Mouse (Mus musculus) liver, adult 2 months (tissue): ENCODE results near the gene Smoc1. TPM values are rescaled to one million over a fixed set of nuclear protein-coding genes. Genes with fewer than 3 reads are reported as not detected.

Source experiments
- DNase-seq: peaks from one replicate; pipeline ENCODE4 v3.0.0-alpha.2; 2011; ENCODE audit warnings: low read depth, low spot score; ENCODE audit errors: extremely low read depth
- H3K27ac ChIP-seq: fragments of 200-500 bp; replicated peaks from 2 replicates; pipeline ENCODE4 v1.5.1; 2012; ENCODE audit warnings: low read depth, mild to moderate bottlenecking, control low read depth, inconsistent platforms, low read length; ENCODE audit not compliant: insufficient read depth
- H3K27me3 ChIP-seq: fragments of 200-500 bp; 2 replicates; pipeline ENCODE4 v1.6.1; 2012; ENCODE audit warnings: mild to moderate bottlenecking, moderate library complexity, low read length, inconsistent platforms; ENCODE audit not compliant: control insufficient read depth, insufficient read depth
- H3K36me3 ChIP-seq: fragments of 200-500 bp; 2 replicates; pipeline ENCODE4 v1.6.1; 2012; ENCODE audit warnings: low read length, inconsistent platforms; ENCODE audit not compliant: control insufficient read depth, insufficient read depth
- H3K4me1 ChIP-seq: fragments of 200-500 bp; 2 replicates; pipeline ENCODE4 v1.6.1; 2011; ENCODE audit warnings: low read length; ENCODE audit not compliant: control insufficient read depth, insufficient read depth
- H3K4me3 ChIP-seq: fragments of 200-500 bp; 2 replicates; pipeline ENCODE4 v1.5.1; 2011; ENCODE audit warnings: low read depth, mild to moderate bottlenecking, control low read depth, low read length, moderate library complexity; ENCODE audit not compliant: insufficient read depth
- H3K79me2 ChIP-seq: fragments of 200-500 bp; 2 replicates; pipeline ENCODE4 v1.6.1; 2012; ENCODE audit warnings: inconsistent platforms, mild to moderate bottlenecking, low read length, moderate library complexity; ENCODE audit not compliant: control insufficient read depth, insufficient read depth
- H3K9ac ChIP-seq: fragments of 200-500 bp; 2 replicates; pipeline ENCODE4 v1.6.1; 2012; ENCODE audit warnings: low read depth, mild to moderate bottlenecking, control low read depth, inconsistent platforms, low read length
- CTCF ChIP-seq: fragments of 200-500 bp; IDR thresholded peaks from 2 replicates; pipeline ENCODE4 v1.5.1; 2011; ENCODE audit warnings: low read depth, low read length, control low read depth
- POLR2A ChIP-seq: fragments of 200-500 bp; IDR thresholded peaks from 2 replicates; pipeline ENCODE4 v1.6.1; 2011; ENCODE audit warnings: low read length, control low read depth; ENCODE audit not compliant: insufficient read depth; ENCODE audit errors: extremely low read depth
- WGBS: fragments of 180-500 bp; shearing (Covaris S2); methylation state at CpG from one replicate; pipeline ENCODE4 v1.1.7; 2018; 5-methylcytosine and 5-hydroxymethylcytosine counted together
- polyA plus RNA-seq: library from polyadenylated mRNA; depleted of rRNA; stranded (reverse); fragments of >200 nt; gene quantifications from 2 replicates; pipeline ENCODE4 v1.2.3, GENCODE M21; 2012
- total RNA-seq: library from RNA; depleted of rRNA; stranded (reverse); fragments of >200 nt; gene quantifications from 2 replicates; pipeline ENCODE4 v1.2.3, GENCODE M21; 2014

The Smoc1 gene
- total and polyA plus RNA-seq, 2 experiments = 28.3 to 50.7 TPM

DNA sequence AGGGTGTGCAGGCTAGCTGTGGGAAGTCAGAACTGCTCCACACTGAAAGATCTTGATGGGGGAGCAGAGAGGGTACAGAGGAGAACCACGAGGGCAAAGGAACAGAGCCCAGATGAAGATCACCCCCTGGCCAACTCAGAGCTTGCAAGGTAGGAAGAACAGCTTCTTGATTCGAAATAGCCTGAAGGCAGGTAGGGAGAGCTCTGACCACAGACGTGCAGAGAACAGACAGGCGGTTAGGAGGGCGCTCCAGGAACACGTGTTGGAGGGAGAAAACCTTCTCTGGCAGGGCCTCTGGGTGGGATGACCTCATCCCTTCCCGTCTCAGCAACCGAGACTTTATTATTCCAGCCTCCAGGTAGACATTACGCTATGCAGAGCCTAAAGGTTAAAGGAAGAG, 148.6 kb downstream of the Smoc1 start:
- H3K36me3 ChIP-seq = peaks cover 21% of the 10 kb centered on the region
- H3K4me3 ChIP-seq = no peak overlapping the region
- no peak for DNase-seq
- no peaks in the 10 kb centered on the region for H3K27me3 ChIP-seq
- peaks cover 12% of the 10 kb centered on the region for H3K4me1 ChIP-seq
- 75% methylated on average over 9 of the region's 9 CpGs for WGBS
- no peak overlapping the region for H3K9ac ChIP-seq
- no peak overlapping the region for H3K27ac ChIP-seq
- H3K79me2 ChIP-seq = no peaks in the 10 kb centered on the region
- TF ChIP-seq POLR2A (no peak), CTCF (no peak)

DNA sequence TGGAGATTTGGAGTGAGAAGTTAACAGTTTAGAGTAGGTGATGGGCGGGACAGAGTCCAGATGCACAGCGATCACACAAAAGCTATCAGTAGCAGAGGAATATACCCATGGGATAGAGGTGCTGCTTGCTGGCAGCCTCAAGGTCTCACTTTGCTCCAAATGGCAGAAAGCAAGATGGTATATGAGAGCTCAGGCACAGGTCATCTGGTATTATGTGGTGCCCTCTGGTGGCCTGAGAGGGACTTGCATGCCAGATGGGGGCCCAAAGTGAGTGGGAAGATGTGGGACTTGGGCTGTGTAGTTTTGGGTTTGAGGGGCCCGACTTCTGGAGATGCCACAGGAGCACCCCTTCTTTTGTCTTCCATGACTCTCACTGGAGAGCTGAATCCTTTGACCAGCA, 155.5 kb downstream of the Smoc1 start:
- Histone ChIP-seq H3K27ac (no peak overlapping the region), H3K4me1 (peaks cover 19% of the 10 kb centered on the region), H3K4me3 (no peak overlapping the region), H3K36me3 (peaks cover 10% of the 10 kb centered on the region), H3K9ac (no peak overlapping the region), H3K79me2 (no peaks in the 10 kb centered on the region), H3K27me3 (no peaks in the 10 kb centered on the region)
- TF ChIP-seq CTCF (peak; percentile 86), POLR2A (no peak)
- WGBS = 71% methylated on average over 3 of the region's 3 CpGs
- no peak for DNase-seq

DNA sequence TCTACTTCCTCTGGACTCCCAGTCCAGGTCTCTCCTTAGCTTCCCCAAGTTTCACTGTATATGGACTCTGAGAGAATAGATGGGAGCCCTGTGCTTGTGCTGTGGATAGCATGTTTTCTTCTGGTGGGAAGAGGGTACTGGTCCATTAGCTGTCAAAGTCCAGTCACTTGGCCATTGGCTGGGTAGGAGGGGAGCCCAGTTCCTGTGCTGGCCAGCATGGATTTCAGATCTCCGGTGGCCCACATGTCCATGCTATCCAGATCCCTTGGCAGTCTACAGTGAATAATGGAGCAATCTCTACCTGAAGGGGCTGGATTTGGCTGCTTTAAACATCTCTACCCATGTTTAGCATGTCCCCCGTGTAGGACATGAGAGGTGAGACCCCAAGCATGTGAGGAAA, 158.4 kb downstream of the Smoc1 start:
- Histone ChIP-seq H3K36me3 (no peaks in the 10 kb centered on the region; the same call in 1 of the 2 replicates), H3K9ac (no peak overlapping the region), H3K4me3 (no peak overlapping the region), H3K27ac (0 out of 2 replicates have a peak overlapping the region, but pooled peaks have one; percentile 8), H3K79me2 (no peaks in the 10 kb centered on the region), H3K27me3 (no peaks in the 10 kb centered on the region), H3K4me1 (peaks cover 36% of the 10 kb centered on the region)
- no peak for DNase-seq
- 49% methylated on average over 2 of the region's 2 CpGs for WGBS
- TF ChIP-seq CTCF (no peak), POLR2A (no peak)

DNA sequence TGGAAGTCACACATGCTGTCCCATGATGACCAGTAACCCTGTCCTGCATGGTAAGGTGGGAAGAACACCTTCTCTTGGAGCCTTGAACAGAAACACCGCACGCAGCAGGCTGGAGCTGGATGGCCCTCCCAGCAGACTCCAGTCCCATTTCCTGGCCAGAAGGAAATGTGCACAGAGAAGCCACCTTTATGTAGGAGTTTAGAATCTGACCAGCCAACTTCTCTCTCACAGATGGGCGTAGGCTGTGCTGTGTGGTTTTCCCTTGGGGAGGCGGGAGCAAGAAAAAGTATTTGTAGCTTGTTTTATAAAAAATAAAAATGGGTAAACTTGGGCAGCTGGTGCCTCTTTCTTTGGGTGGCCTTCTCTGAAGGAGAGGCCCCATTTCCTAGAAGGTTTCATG, 159.5 kb downstream of the Smoc1 start:
- TF ChIP-seq CTCF = no peak
- no peak for TF ChIP-seq POLR2A
- 90% methylated on average over 4 of the region's 4 CpGs for WGBS
- no peaks in the 10 kb centered on the region for H3K79me2 ChIP-seq
- H3K9ac ChIP-seq = peak overlapping the region; percentile 61; the same call in 1 of the 2 replicates
- peak overlapping the region; percentile 99 for H3K27ac ChIP-seq
- no peaks in the 10 kb centered on the region; the same call in 1 of the 2 replicates for H3K36me3 ChIP-seq
- DNase-seq = no peak
- no peaks in the 10 kb centered on the region for H3K27me3 ChIP-seq
- H3K4me3 ChIP-seq = no peak overlapping the region
- H3K4me1 ChIP-seq = peaks cover 44% of the 10 kb centered on the region

DNA sequence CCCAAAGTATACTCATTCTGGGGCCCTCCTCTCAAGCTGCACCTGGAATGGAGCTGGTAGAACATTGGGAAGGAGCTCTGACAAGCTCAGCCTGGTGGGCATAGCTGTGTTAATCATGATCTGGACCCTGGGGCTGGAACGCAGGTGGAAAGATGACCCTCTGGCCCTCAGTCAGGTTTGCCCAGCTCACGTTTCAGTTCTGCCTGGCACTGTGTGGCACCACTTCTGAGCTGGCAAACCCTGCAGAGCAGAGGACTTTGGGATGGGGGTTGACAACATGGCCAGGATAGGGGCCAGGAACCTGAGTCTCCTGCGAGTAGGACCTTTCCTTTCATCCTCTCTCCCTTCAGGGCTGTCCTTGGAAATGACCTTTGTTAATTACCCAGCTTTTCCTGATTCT, 160.1 kb downstream of the Smoc1 start:
- TF ChIP-seq CTCF (no peak), POLR2A (no peak)
- Histone ChIP-seq H3K36me3 (no peaks in the 10 kb centered on the region; the same call in 1 of the 2 replicates), H3K4me3 (no peak overlapping the region), H3K27ac (peak overlapping the region; percentile 99), H3K4me1 (peaks cover 45% of the 10 kb centered on the region), H3K27me3 (no peaks in the 10 kb centered on the region), H3K79me2 (no peaks in the 10 kb centered on the region), H3K9ac (peak overlapping the region; percentile 61)
- peak; percentile 93 for DNase-seq
- 17% methylated on average over 3 of the region's 3 CpGs for WGBS

DNA sequence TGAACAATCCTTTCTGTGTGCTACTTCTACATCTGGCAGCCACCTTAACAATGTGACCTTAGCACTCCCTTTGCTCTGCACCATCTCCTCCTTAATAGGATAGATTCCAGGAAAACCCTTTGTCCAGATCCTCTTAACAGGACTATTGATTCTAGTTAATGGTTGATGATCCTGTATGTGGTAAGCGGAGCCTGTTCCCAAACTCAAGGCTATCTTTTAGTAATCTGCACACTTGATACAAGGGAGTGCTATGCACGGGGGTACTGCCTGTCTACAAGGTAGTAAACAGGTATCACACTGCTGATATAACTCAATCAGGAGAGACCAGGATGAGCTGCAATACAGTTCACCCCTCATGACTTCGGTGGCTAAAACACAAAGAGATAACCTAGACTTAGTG, 161.8 kb downstream of the Smoc1 start:
- Histone ChIP-seq H3K36me3 (no peaks in the 10 kb centered on the region; the same call in 1 of the 2 replicates), H3K4me1 (peaks cover 42% of the 10 kb centered on the region), H3K9ac (peak overlapping the region; percentile 59), H3K79me2 (no peaks in the 10 kb centered on the region), H3K27ac (peak overlapping the region; percentile 96), H3K27me3 (no peaks in the 10 kb centered on the region), H3K4me3 (no peak overlapping the region)
- TF ChIP-seq CTCF (no peak), POLR2A (no peak)
- 15% methylated on average over 3 of the region's 3 CpGs for WGBS
- DNase-seq = peak; percentile 100
